Mouse (Mus musculus): ENCODE results near the gene Rab40c.

DNA sequence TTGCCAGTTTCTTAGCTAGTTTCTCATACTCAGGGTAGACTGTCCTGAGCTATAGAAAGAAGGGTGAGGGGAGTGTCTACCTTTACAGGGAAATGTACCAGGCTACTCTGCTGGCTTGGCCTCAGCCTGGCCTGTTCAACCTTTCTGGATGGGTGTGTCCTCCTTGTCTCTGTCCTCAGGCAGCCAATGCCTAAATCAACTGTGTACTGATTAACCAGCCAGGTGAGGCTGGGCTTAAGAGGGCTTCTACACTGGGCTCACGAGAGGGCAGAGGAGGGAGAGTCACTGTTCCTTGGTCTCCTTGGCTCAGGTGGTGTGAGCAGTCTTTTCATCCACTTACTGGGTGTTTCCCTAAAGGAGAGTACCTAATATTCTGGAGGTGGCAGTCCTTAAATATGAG is 48.6 kb upstream of the Rab40c start:
- TF ChIP-seq CTCF (IDR thresholded peaks at IDR 0.05; ENCODE audit: low read depth, low read length) (no peak), TAL1 (conservative IDR thresholded peaks at IDR 0.05; ENCODE audit: low read depth, low read length) (no peak), POLR2AphosphoS5 (IDR thresholded peaks at IDR 0.05; ENCODE audit: insufficient replicate concordance, low read depth, low read length) (no peak), GATA1 (IDR thresholded peaks at IDR 0.05; ENCODE audit: borderline replicate concordance, low read length) (no peak)

Measured in G1E (cell line).